Mouse (Mus musculus): ENCODE results near the gene Chrna3. TPM values are rescaled to one million over a fixed set of nuclear protein-coding genes. Genes with fewer than 3 reads are reported as not detected.
A peak's percentile ranks its signal among the peaks of the same experiment; 100 is the strongest.

Gene Chrna3
- total and polyA plus RNA-seq, 3 experiments = not detected

- H3K79me2 ChIP-seq (replicated peaks; ENCODE audit: control insufficient read depth, extremely low read depth, insufficient read depth, poor library complexity, severe bottlenecking) = no peaks in the 10 kb centered on the region
- no peak overlapping the region for H3K4me3 ChIP-seq (replicated peaks in 1 of 3; ENCODE audit: low read depth in 2 of 3, low read length in 2 of 3, poor library complexity in 1 of 3)
- DNase-seq (ENCODE audit: extremely low read depth) = no peak
- in situ Hi-C loops (cut with MboI; ENCODE audit: low pct_ligation_motif_present, low pct_unique_long_range_greater_than_20kb, low sequenced_read_pairs) = no loop called here
- no peaks in the 10 kb centered on the region for H3K36me3 ChIP-seq (replicated peaks in 1 of 2; ENCODE audit: control insufficient read depth in 1 of 2, insufficient read depth in 1 of 2, low read length in 1 of 2)
- peaks cover 1% of the 10 kb centered on the region for H3K27me3 ChIP-seq (replicated peaks)
- dilution Hi-C loops (cut with MboI; ENCODE audit: extremely low pct_ligation_motif_present, extremely low pct_unique_long_range_greater_than_20kb, low sequenced_read_pairs) = no loop called here
- TF ChIP-seq CTCF (conservative IDR thresholded peaks at IDR 0.05 in 1 of 2, IDR thresholded peaks at IDR 0.05 in 1 of 2; ENCODE audit: low read depth in 2 of 2, low read length in 2 of 2) (peak in 1 of 2 experiments; percentile 54; a peak in 2 of 4 replicates), EP300 (IDR thresholded peaks at IDR 0.05; ENCODE audit: low read length) (no peak), RAD21 (IDR thresholded peaks at IDR 0.05; ENCODE audit: low read depth, low read length) (peak; percentile 35), SMC3 (IDR thresholded peaks at IDR 0.05; ENCODE audit: low read depth, low read length) (0 out of 2 replicates have a peak, but pooled peaks have one; percentile 5)
- peaks cover 0 to 7% of the 10 kb centered on the region in 2 experiments; a peak in 2 of 4 replicates for H3K4me1 ChIP-seq (ENCODE audit: control insufficient read depth in 1 of 2, insufficient read depth in 2 of 2)
- H3K27ac ChIP-seq (ENCODE audit: insufficient read depth, low read depth) = no peak overlapping the region
- no peak overlapping the region for H3K9ac ChIP-seq (ENCODE audit: insufficient read depth, low read depth)
- no peaks in the 10 kb centered on the region for H3K9me3 ChIP-seq (replicated peaks; ENCODE audit: low read length)
- no peak overlapping the region; the same call in 1 of the 2 replicates for H3K4me2 ChIP-seq (ENCODE audit: insufficient read depth, low read depth, poor library complexity, severe bottlenecking)
These were observed 15.6 kb downstream of the Chrna3 start for GRCm38 (mm10) chr9:55010588-55011350.

GRCm38 (mm10) chr9:55009692-55010091, 16.7 kb downstream of the Chrna3 start:
- Histone ChIP-seq H3K9me3 (replicated peaks; ENCODE audit: low read length) (no peaks in the 10 kb centered on the region), H3K27ac (ENCODE audit: insufficient read depth, low read depth) (no peak overlapping the region), H3K4me1 (ENCODE audit: control insufficient read depth in 1 of 2, insufficient read depth in 2 of 2) (peaks cover 0 to 4% of the 10 kb centered on the region in 2 experiments; a peak in 1 of 4 replicates), H3K4me2 (ENCODE audit: insufficient read depth, low read depth, poor library complexity, severe bottlenecking) (no peak overlapping the region), H3K4me3 (replicated peaks in 1 of 3; ENCODE audit: low read depth in 2 of 3, low read length in 2 of 3, poor library complexity in 1 of 3) (no peak overlapping the region), H3K27me3 (replicated peaks) (peaks cover 1% of the 10 kb centered on the region), H3K9ac (ENCODE audit: insufficient read depth, low read depth) (no peak overlapping the region), H3K36me3 (replicated peaks in 1 of 2; ENCODE audit: control insufficient read depth in 1 of 2, insufficient read depth in 1 of 2, low read length in 1 of 2) (no peaks in the 10 kb centered on the region), H3K79me2 (replicated peaks; ENCODE audit: control insufficient read depth, extremely low read depth, insufficient read depth, poor library complexity, severe bottlenecking) (no peaks in the 10 kb centered on the region)
- DNase-seq (ENCODE audit: extremely low read depth) = no peak
- dilution Hi-C loops (cut with MboI; ENCODE audit: extremely low pct_ligation_motif_present, extremely low pct_unique_long_range_greater_than_20kb, low sequenced_read_pairs) (no loop called here), in situ Hi-C loops (cut with MboI; ENCODE audit: low pct_ligation_motif_present, low pct_unique_long_range_greater_than_20kb, low sequenced_read_pairs) (no loop called here)
- no peak for TF ChIP-seq POLR2A (IDR thresholded peaks at IDR 0.05; ENCODE audit: low read depth, low read length)
- no peak for TF ChIP-seq MAFK (IDR thresholded peaks at IDR 0.05; ENCODE audit: insufficient replicate concordance, low read length)
- TF ChIP-seq TCF12 (IDR thresholded peaks at IDR 0.05; ENCODE audit: low read depth, low read length) = no peak
- no peak for TF ChIP-seq ETS1 (conservative IDR thresholded peaks at IDR 0.05; ENCODE audit: low read depth, low read length)
- TF ChIP-seq JUN (IDR thresholded peaks at IDR 0.05; ENCODE audit: insufficient read depth, low read depth, low read length) = no peak
- no peak for TF ChIP-seq TBP (conservative IDR thresholded peaks at IDR 0.05; ENCODE audit: low read depth, low read length)
- no peak for TF ChIP-seq ZC3H11A (IDR thresholded peaks at IDR 0.05; ENCODE audit: low read depth, low read length)
- no peak for TF ChIP-seq MAZ (IDR thresholded peaks at IDR 0.05; ENCODE audit: low read depth, low read length)
- TF ChIP-seq RAD21 (IDR thresholded peaks at IDR 0.05; ENCODE audit: low read depth, low read length) = no peak
- TF ChIP-seq KAT2A (IDR thresholded peaks at IDR 0.05; ENCODE audit: insufficient replicate concordance, low read length) = no peak
